Mouse (Mus musculus) cerebellum, adult 9-11 months (tissue): ENCODE measurements at regions not wholly inside any gene's neighbourhood (a gene's known extent, or its start where the extent isn't known, plus 50 kb on each side); places are given as distances from the start of the nearest gene placed in this dataset.

Experiments used
- DNase-seq: peaks from one replicate; pipeline ENCODE4 v3.0.0; 2022

- no peak for DNase-seq
These were observed 162.9 kb upstream of the Nr4a3 start for GRCm38 (mm10) chr4:47882076-47882475.

GRCm38 (mm10) chr4:47899579-47899978 is 145.4 kb upstream of the Nr4a3 start:
- peak; percentile 54 for DNase-seq

- no peak for DNase-seq
These were observed 142.2 kb upstream of the Nr4a3 start for GRCm38 (mm10) chr4:47902749-47903148.

GRCm38 (mm10) chr4:47912259-47912658 is 132.7 kb upstream of the Nr4a3 start:
- DNase-seq, result no peak

GRCm38 (mm10) chr4:47919576-47919975 is 125.4 kb upstream of the Nr4a3 start:
- DNase-seq, result no peak

GRCm38 (mm10) chr4:47931464-47931863 is 113.5 kb upstream of the Nr4a3 start:
- no peak for DNase-seq

- DNase-seq, result no peak
These were observed 111.4 kb upstream of the Nr4a3 start for GRCm38 (mm10) chr4:47933526-47933925.

GRCm38 (mm10) chr4:47935547-47935946 is 109.4 kb upstream of the Nr4a3 start:
- DNase-seq, result no peak

- DNase-seq, result no peak
These were observed 108.4 kb upstream of the Nr4a3 start for GRCm38 (mm10) chr4:47936470-47937125.

GRCm38 (mm10) chr4:47947869-47948573 is 96.9 kb upstream of the Nr4a3 start:
- no peak for DNase-seq

GRCm38 (mm10) chr4:47948789-47949188 is 96.2 kb upstream of the Nr4a3 start:
- DNase-seq, result no peak

- no peak for DNase-seq
These were observed 90.2 kb upstream of the Nr4a3 start for GRCm38 (mm10) chr4:47954576-47955305.

- no peak for DNase-seq
These were observed 80.3 kb upstream of the Nr4a3 start for GRCm38 (mm10) chr4:47964630-47965029.

- no peak for DNase-seq
These were observed 73.1 kb upstream of the Nr4a3 start for GRCm38 (mm10) chr4:47971861-47972260.

GRCm38 (mm10) chr4:47979579-47980313 is 65.2 kb upstream of the Nr4a3 start:
- peak; percentile 97 for DNase-seq
